Mouse (Mus musculus) retina, adult 2 months (tissue): ENCODE measurements around the gene Elf3.
"Not testable (repeated sequence)": the region's sequence is repeated elsewhere in the genome, so short reads cannot be mapped to it uniquely, and the experiment has no call there.

Source experiments
- DNase-seq: peaks from one replicate; pipeline ENCODE4 v3.0.0-alpha.2; 2012; ENCODE audit warnings: low read depth, low spot score

The Elf3 gene

DNA sequence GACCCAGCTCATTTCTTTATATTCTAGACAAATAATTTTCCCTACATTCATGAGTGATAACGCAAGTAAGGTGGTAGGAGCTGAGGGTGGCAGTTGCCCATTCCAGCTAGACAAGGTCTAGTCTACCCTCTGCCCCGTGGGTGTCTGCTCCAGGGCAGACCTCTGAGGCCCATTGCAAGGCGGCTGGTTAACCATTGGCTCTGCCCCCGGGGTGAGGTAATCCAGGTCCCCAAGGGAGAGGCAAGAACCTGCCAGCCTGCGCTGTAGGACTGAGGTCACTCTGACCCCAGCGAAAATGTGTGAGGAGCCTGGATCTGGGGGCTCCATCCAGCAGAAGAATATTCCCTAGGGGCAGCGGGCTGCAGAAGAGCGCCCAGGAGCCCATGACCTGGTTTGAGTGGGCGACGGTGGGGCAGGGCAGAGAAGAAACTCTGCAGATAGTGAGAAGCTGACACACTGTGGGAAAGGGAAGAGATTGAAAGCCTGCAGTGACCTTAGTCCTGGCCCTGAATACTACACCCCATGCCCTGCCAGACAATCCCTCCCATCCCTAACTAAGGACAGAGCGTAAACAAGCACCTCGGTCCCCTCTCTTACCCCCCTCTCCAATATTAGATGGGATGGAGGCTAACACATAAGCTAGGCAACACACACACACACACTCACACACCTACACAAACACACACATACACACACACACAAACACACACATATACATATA, 21.1 kb downstream of the Elf3 start:
- no peak for DNase-seq

GRCm38 (mm10) chr1:135234771-135235170, 23.6 kb downstream of the Elf3 start:
- no peak for DNase-seq

- DNase-seq = no peak
Observed at GRCm38 (mm10) chr1:135233961-135234360, 24.4 kb downstream of the Elf3 start.

DNA sequence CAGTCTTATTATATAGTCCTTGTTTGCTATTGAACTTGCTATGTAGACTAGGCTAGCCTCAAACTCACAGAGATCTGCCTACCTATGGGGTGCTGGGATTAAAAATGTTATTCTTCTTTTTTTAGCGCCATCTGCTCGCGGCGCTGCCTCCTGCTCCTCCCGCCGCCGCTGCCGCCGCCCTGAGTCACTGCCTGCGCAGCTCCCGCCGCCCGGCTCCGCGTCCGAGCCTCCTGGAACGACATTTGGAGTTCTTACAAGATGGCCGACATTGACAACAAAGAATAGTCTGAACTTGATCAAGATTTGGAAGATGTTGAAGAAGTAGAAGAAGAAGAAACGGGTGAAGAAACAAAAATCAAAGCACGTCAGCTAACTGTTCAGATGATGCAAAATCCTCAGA, 26.5 kb downstream of the Elf3 start:
- DNase-seq = not testable (repeated sequence)

GRCm38 (mm10) chr1:135227339-135227950, 30.9 kb downstream of the Elf3 start:
- DNase-seq = no peak

GRCm38 (mm10) chr1:135224981-135225604, 33.3 kb downstream of the Elf3 start:
- DNase-seq = no peak

DNA sequence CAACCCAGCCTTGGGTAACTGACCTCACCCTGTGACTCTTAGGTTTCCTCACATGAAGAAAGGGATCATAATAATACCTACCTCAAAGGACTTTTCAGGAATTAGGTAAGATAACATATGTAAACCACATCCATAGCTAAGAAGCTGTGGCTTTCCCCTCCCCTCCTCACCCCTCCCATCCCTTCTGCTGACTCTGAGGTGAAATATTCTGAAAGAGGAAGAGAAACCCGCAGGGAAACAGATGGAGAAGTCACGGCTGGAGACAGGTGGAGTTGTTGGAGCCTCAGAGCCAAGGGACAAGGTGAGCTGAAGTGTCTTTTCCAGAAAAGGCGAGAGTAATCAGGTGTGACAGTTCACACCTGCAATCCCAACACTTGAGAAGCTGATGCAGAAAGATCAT, 34.2 kb downstream of the Elf3 start:
- DNase-seq = no peak

DNA sequence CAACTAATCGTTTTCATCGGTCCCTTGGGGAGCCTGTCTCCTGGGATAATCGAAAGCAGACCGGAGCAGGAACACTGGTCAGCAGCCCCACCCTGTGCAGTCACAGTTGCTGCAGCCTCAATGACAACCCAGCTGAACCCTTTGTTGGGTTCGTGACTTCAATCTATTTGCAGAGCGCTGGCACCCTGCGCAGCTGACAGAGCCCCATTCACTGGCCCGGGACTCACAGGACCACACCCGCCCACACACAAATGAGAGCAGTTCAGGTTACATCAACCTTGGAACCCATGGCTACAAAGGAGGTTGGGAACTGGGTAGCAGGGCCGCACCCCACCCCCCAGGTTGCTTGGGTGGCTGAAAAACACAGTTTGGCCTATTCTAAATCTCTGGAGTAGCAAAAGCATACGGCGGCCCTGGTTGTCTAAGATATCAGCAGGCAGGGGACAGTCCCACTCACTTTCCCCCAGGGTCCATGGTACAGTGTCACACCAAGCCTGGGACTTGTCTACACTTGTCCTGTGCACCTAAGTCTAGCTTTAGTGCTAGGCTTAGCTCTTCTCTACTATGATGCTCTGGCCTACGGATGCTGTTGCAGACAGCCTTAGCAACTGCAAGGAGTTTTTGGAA, 40.6 kb downstream of the Elf3 start:
- DNase-seq = no peak

DNA sequence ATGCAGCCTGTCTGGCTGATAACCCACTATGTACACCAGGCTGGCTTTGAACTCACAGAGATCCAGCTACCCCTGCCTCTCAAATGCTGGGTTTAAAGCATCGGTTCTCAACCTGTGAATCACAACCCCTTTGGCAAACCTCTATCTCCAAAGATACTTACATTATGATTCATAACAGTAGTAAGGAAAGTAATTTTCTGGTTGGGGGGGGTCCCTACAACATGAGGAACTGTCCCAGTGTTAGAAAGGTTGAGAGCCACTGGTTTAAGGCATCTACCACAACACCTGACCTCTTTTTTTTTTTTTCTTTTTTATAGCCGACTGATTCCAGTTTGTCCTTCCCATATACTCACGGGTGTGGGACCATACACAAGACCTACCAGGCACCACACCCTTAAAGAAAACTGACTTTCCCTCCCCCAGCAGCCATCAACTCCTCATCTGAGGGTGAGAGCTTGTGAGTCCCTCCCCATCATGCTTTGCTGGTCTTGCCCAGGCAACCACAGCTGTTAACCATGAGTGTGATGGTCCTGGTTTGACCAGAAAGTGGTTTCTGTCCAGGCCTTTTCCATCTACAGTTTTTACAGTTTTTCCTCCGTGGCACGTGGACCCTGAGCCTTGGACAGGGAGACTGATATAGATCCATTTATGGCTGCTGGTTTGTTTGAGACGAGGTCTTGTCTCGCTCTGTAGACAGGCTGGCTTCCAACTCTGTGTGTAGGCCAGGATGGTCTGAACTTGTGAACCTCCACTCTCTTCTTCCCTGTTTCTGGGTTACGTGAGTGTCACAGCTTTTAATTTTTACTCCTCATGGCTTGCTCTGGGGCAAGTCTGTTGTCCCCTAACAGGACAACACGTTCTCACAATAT, 44.4 kb downstream of the Elf3 start:
- no peak for DNase-seq

GRCm38 (mm10) chr1:135210421-135210820, 47.9 kb downstream of the Elf3 start:
- DNase-seq = no peak

DNA sequence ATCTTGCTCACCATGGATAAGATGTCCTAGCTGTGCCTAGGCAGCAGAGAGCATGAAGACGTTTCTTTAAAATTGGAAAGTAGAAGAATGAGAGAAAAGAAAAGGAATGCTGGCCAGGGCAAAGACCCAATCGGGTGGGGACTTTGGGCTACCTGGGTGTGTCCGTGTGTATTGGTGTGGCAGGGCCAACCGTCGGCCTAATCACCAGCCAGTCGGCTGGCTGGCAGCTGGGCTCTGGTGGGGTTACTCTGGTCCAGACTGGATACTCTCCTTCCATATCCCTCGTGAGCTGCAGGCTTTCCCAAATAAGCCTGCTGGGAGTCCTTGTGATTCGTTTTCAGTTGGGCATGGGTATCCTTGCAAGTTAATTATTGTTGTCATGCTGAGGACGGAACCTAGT, 49.7 kb downstream of the Elf3 start:
- DNase-seq = no peak

DNA sequence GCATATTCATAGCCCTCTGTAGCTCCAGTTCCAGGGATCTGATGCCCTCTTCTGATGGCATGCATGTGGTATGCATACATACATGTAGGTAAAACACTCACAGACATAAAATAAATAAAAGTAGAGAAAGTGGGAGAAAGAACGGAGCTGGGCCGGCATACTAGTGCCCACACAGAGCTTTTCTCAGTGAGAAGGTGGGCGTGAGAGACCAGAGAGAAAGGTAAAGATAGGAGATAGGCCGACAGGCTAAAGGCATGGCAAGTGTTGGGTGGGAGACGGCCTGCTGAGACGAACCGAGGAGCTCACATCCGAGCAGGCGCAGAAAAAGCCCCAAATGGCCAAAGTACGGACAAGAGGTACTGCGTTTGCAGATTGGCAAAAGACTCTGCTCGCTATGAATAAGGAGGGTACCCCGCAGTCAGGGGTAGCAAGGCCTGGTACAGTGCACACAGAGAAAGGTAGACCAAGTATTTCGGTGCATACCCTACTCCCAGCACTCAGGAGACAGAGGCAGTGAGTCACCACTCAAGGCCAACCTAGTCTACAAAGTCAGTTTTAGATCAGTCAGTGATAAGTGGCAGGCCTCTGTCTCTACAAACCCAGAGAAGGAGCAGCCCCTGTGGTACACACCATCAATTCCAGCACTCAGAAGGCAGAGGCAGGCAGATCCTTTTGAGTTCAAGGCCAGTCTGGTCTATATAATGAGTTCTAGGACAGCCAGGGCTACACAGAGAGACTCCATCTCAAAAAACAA, 51.6 kb downstream of the Elf3 start:
- DNase-seq = no peak

GRCm38 (mm10) chr1:135205257-135205656, 53.1 kb downstream of the Elf3 start:
- DNase-seq = no peak

GRCm38 (mm10) chr1:135204196-135205126, 53.9 kb downstream of the Elf3 start:
- DNase-seq = no peak
